Mouse (Mus musculus) thymus, postnatal 0 days (tissue): Measurements from ENCODE around the gene Ndufa12. TPM values are rescaled to one million over a fixed set of nuclear protein-coding genes. Genes with fewer than 3 reads are reported as not detected.

ENCODE experiments used
- DNase-seq: peaks from one replicate; pipeline ENCODE4 v3.0.0-alpha.2; 2015; ENCODE audit warnings: low spot score
- polyA plus RNA-seq: library from polyadenylated mRNA; unstranded; fragments of >200 nt; fragmentation: Nextera tagmentation; extraction: Ambion mirVana; gene quantifications from 2 replicates; pipeline ENCODE4 v1.2.1, GENCODE M21; 2015

Gene Ndufa12
- 436 and 485 TPM in 2 replicates for polyA plus RNA-seq

- peak; percentile 95 for DNase-seq
Measured at GRCm38 (mm10) chr10:94198482-94199405, at the start of gene Ndufa12. Gene Ndufa12 (plus strand): TSS chr10:94198720.

- DNase-seq, result no peak
Measured at GRCm38 (mm10) chr10:94151488-94151887, 47.0 kb upstream of the Ndufa12 start.

GRCm38 (mm10) chr10:94153841-94154240 lies 44.7 kb upstream of the Ndufa12 start:
- DNase-seq, result no peak

- DNase-seq, result no peak
Measured at GRCm38 (mm10) chr10:94158962-94159361, 39.6 kb upstream of the Ndufa12 start.

GRCm38 (mm10) chr10:94159406-94159805 lies 39.1 kb upstream of the Ndufa12 start:
- no peak for DNase-seq

GRCm38 (mm10) chr10:94161051-94161765 lies 37.3 kb upstream of the Ndufa12 start:
- no peak for DNase-seq

GRCm38 (mm10) chr10:94162031-94162430 lies 36.5 kb upstream of the Ndufa12 start:
- no peak for DNase-seq

GRCm38 (mm10) chr10:94164104-94164845 lies 34.2 kb upstream of the Ndufa12 start:
- no peak for DNase-seq

GRCm38 (mm10) chr10:94165426-94165825 lies 33.1 kb upstream of the Ndufa12 start:
- no peak for DNase-seq

- no peak for DNase-seq
Measured at GRCm38 (mm10) chr10:94167051-94167750, 31.3 kb upstream of the Ndufa12 start.

- no peak for DNase-seq
Measured at GRCm38 (mm10) chr10:94171440-94172130, 26.9 kb upstream of the Ndufa12 start.

- DNase-seq, result no peak
Measured at GRCm38 (mm10) chr10:94172137-94172536, 26.4 kb upstream of the Ndufa12 start.

GRCm38 (mm10) chr10:94172706-94173105 lies 25.8 kb upstream of the Ndufa12 start:
- no peak for DNase-seq

- DNase-seq, result no peak
Measured at GRCm38 (mm10) chr10:94174652-94175051, 23.9 kb upstream of the Ndufa12 start.

GRCm38 (mm10) chr10:94183199-94183598 lies 15.3 kb upstream of the Ndufa12 start:
- DNase-seq, result no peak

GRCm38 (mm10) chr10:94204973-94205372 lies 6.5 kb downstream of the Ndufa12 start:
- DNase-seq, result no peak

- peak; percentile 17 for DNase-seq
Measured at GRCm38 (mm10) chr10:94210718-94211618, 12.4 kb downstream of the Ndufa12 start.

- DNase-seq, result no peak
Measured at GRCm38 (mm10) chr10:94211725-94212124, 13.2 kb downstream of the Ndufa12 start.
